Mouse (Mus musculus): ENCODE data around the gene Olfr1009. TPM values are rescaled to one million over a fixed set of nuclear protein-coding genes. Genes with fewer than 3 reads are reported as not detected.

Olfr1009 gene
- polyA plus RNA-seq (2017; shearing (Covaris generic)), result not detected

DNA sequence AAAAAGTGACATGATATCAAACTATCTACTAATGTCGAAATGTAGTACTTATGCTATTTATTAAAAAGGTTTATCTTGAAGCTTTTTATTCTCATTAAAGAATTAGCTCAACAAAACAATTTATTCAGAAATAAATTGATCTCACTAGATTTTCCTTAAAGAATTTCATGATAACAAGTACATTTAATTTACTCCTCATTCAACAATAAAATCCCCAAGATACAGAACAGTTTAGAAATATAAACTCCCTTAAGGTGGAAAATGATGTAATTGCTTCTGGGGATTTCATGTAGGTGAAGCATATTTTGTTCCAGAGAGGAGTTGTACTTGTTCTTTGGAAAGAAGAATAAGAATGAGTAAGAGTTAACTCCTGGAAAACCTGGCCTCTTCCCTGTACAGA is at the start of gene Olfr1009:
Gene Olfr1009, plus strand, starts transcription at position 301 of the 400 bp plus-strand sequence.

DNA sequence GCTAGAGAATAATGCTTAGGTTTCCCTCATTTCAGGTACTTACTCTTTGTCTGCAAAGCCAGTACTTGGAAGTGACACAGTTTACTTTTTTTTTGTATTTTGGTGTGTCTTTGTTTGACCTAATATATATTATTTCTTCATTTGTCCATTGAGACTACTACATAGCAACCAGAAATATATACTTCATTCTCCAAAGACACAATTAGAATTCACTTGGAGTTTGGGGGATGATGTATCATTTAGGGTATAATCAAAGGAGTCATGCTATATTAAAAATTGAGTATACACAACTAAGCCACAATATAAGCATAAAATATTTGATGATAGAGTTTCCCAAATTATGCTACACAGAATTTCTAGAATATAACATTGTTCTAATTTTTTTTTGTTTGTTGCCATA is 36.6 kb upstream of the Olfr1009 start, which contains the start of gene Olfr1006:
Gene Olfr1006, minus strand, starts transcription at position 101 of the 400 bp plus-strand sequence.

GRCm38 (mm10) chr2:85689131-85689530 is 26.1 kb upstream of the Olfr1009 start, which contains the start of gene Olfr1008:
Olfr1008 (plus strand) TSS chr2:85689431.

DNA sequence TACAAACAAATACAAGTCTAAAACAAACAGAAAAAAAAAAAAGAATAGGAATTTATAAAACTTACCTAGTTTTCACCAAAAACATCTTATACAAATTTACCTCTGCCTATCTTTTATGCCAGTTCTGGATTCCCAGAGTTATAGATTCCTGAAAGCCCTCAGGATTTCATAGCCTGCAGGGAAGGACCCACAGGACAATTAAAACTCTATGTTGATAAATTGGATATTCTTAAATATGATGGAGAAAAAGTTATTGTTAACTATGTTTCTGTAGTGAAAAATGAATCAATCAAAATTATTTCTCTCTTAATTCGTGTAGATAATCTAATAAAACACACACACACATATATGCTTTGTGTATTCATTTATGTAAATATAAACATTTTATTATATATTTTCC is 47.4 kb downstream of the Olfr1009 start, which contains the start of gene Olfr1012:
Gene Olfr1012, minus strand, starts transcription at position 101 of the 400 bp plus-strand sequence.

GRCm38 (mm10) chr2:85766798-85767197 is 51.6 kb downstream of the Olfr1009 start, which contains the start of gene Olfr1013:
Olfr1013 (plus strand) TSS chr2:85767098.

DNA sequence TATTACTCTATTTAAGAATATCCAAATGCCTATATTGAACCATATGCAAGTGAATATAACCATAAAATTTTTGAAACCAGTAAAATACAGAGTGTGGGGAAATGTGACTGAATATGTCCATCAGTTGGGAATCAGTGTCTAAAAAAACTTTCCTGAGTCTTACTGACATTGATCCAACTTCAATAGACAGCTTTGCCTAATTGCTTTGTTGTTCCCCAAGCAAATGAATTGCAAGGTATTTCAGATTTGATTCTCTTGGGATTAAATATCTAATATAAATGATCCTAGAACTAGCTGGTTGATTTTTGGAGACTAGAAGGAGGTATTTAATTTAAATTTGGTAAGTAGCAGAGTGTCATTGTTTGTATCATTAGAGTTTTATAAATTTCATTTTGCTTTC is 57.2 kb downstream of the Olfr1009 start, which contains the start of gene Olfr1014:
Gene Olfr1014, plus strand, starts transcription at position 301 of the 400 bp plus-strand sequence.

Other genes starting within 250 kb of the Olfr1009 start
- under 1 TPM in 1 of 2 experiments, not detected in 1; 0.36 TPM for gene 4833423E24Rik, start 196.4 kb upstream of the Olfr1009 start, polyA plus RNA-seq (2017; shearing (Covaris generic))
- gene Olfr996, start 136.2 kb upstream of the Olfr1009 start, polyA plus RNA-seq (2017; shearing (Covaris generic)), result not detected
- gene Olfr998, start 126.5 kb upstream of the Olfr1009 start, polyA plus RNA-seq (2017; shearing (Covaris generic)), result not detected
- not detected for gene Olfr1000, start 103.5 kb upstream of the Olfr1009 start, polyA plus RNA-seq (2017; shearing (Covaris generic))
- not detected for gene Olfr1002, start 64.7 kb upstream of the Olfr1009 start, polyA plus RNA-seq (2017; shearing (Covaris generic))
- gene Olfr154, start 51.0 kb upstream of the Olfr1009 start, polyA plus RNA-seq (2017; shearing (Covaris generic)), result not detected
- gene Olfr1006, start 36.7 kb upstream of the Olfr1009 start, polyA plus RNA-seq (2017; shearing (Covaris generic)), result not detected
- not detected for gene Olfr1008, start 26.0 kb upstream of the Olfr1009 start, polyA plus RNA-seq (2017; shearing (Covaris generic))
- under 1 TPM in 1 of 2 experiments, not detected in 1; 0.05 TPM for gene Olfr1012, start 47.3 kb downstream of the Olfr1009 start, polyA plus RNA-seq (2017; shearing (Covaris generic))
- not detected for gene Olfr1013, start 51.7 kb downstream of the Olfr1009 start, polyA plus RNA-seq (2017; shearing (Covaris generic))
- under 1 TPM in 1 of 2 experiments, not detected in 1; 0.17 TPM for gene Olfr1014, start 57.3 kb downstream of the Olfr1009 start, polyA plus RNA-seq (2017; shearing (Covaris generic))
- gene Olfr1015, start 66.6 kb downstream of the Olfr1009 start, polyA plus RNA-seq (2017; shearing (Covaris generic)), result not detected
- gene Olfr1016, start 87.1 kb downstream of the Olfr1009 start, polyA plus RNA-seq (2017; shearing (Covaris generic)), result under 1 TPM in 1 of 2 experiments, not detected in 1; 0.40 TPM
- gene Olfr1018, start 103.1 kb downstream of the Olfr1009 start, polyA plus RNA-seq (2017; shearing (Covaris generic)), result under 1 TPM in 1 of 2 experiments, not detected in 1; 0.66 TPM
- gene Olfr1019, start 130.1 kb downstream of the Olfr1009 start, polyA plus RNA-seq (2017; shearing (Covaris generic)), result not detected
- 1 to 10 TPM in 1 of 2 experiments, under 1 TPM in 1; 0.10 to 1.7 TPM for gene Olfr1020, start 131.6 kb downstream of the Olfr1009 start, polyA plus RNA-seq (2017; shearing (Covaris generic))
- gene Olfr1022, start 153.2 kb downstream of the Olfr1009 start, polyA plus RNA-seq (2017; shearing (Covaris generic)), result not detected
- gene Olfr1023, start 170.2 kb downstream of the Olfr1009 start, polyA plus RNA-seq (2017; shearing (Covaris generic)), result not detected
- gene Olfr1024, start 189.6 kb downstream of the Olfr1009 start, polyA plus RNA-seq (2017; shearing (Covaris generic)), result not detected
- gene Olfr1025-ps1, start 199.8 kb downstream of the Olfr1009 start, polyA plus RNA-seq (2017; shearing (Covaris generic)), result not detected
- 1 to 10 TPM in 1 of 2 experiments, not detected in 1; 1.2 TPM for gene Olfr1026, start 206.1 kb downstream of the Olfr1009 start, polyA plus RNA-seq (2017; shearing (Covaris generic))
- under 1 TPM in 1 of 2 experiments, not detected in 1; 0.66 TPM for gene Olfr1028, start 235.0 kb downstream of the Olfr1009 start, polyA plus RNA-seq (2017; shearing (Covaris generic))

Measured in inflammation-experienced regulatory T-cells (primary cell).